Mouse (Mus musculus) heart, embryonic 16.5 days (tissue): ENCODE results near the gene Sema6d. TPM values are rescaled to one million over a fixed set of nuclear protein-coding genes. Genes with fewer than 3 reads are reported as not detected.
"Not testable (repeated sequence)": the region's sequence is repeated elsewhere in the genome, so short reads cannot be mapped to it uniquely, and the experiment has no call there.

ENCODE experiments used
- ATAC-seq: fragments of 200-750 bp; cut with Nextera tagmentation; replicated peaks from 2 replicates; pipeline ENCODE4 v1.8.0; 2017; ENCODE audit warnings: moderate number of reproducible peaks; ENCODE audit not compliant: insufficient read depth, low FRiP score; ENCODE audit errors: extremely low read depth
- H3K27ac ChIP-seq: fragments of 300-500 bp; sonication (generic); 2 replicates; pipeline ENCODE4 v1.5.1; 2014; ENCODE audit warnings: mild to moderate bottlenecking, low read length, control low read depth, moderate library complexity
- H3K27me3 ChIP-seq: fragments of 300-500 bp; sonication (generic); 2 replicates; pipeline ENCODE4 v1.6.1; 2014; ENCODE audit warnings: low read length, mixed read lengths; ENCODE audit not compliant: control insufficient read depth, insufficient read depth
- H3K36me3 ChIP-seq: fragments of 300-500 bp; sonication (generic); 2 replicates; pipeline ENCODE4 v1.6.1; 2014; ENCODE audit not compliant: control insufficient read depth, insufficient read depth
- H3K4me1 ChIP-seq: fragments of 300-500 bp; sonication (generic); 2 replicates; pipeline ENCODE4 v1.6.1; 2014; ENCODE audit warnings: low read length, mixed read lengths; ENCODE audit not compliant: control insufficient read depth, insufficient read depth
- H3K4me2 ChIP-seq: fragments of 300-500 bp; sonication (generic); 2 replicates; pipeline ENCODE4 v1.6.1; 2014; ENCODE audit warnings: low read depth, mild to moderate bottlenecking, control low read depth, low read length
- H3K4me3 ChIP-seq: fragments of 300-500 bp; sonication (generic); 2 replicates; pipeline ENCODE4 v1.5.1; 2014; ENCODE audit warnings: mild to moderate bottlenecking, control low read depth, low read length
- H3K9ac ChIP-seq: fragments of 300-500 bp; sonication (generic); 2 replicates; pipeline ENCODE4 v1.6.1; 2014; ENCODE audit warnings: low read length, control low read depth
- H3K9me3 ChIP-seq: fragments of 300-500 bp; sonication (generic); replicated peaks from 2 replicates; pipeline ENCODE4 v1.6.1; 2016; ENCODE audit warnings: low read length; ENCODE audit not compliant: control insufficient read depth
- WGBS: fragments of 180-500 bp; shearing (Covaris S2); extraction: QIAGEN DNeasy Blood & Tissue Kit; methylation state at CpG from one replicate; pipeline ENCODE4 v1.1.7; 2014; 5-methylcytosine and 5-hydroxymethylcytosine counted together
- polyA plus RNA-seq: library from polyadenylated mRNA; unstranded; fragments of >200 nt; fragmentation: Nextera tagmentation; extraction: Ambion mirVana; gene quantifications from 2 replicates; pipeline ENCODE4 v1.2.1, GENCODE M21; 2015

Sema6d gene
- polyA plus RNA-seq, 1 experiment from 2014 or later: 17.8 TPM

DNA sequence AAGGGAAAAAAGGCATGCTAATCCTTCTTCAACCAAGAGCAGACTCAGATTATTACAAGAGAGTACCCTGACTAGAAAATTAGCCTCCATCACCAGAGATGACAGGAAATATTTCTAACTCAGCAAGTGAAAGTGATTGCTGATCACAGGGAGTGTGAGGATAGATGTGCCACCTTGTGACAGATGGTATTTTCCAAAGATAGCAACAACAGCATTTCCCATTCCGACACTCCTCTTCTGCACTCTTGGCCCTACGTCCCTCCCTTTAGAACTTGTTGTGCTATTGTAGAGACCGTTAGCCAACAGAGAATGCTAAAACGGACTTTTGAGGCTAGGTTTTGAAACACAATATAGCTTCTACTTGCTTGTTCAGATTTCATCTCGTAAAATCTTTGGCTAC, 243.1 kb downstream of the Sema6d start:
- no peak overlapping the region for H3K4me2 ChIP-seq
- peaks cover 17% of the 10 kb centered on the region for H3K4me1 ChIP-seq
- WGBS: 44% methylated on average over 5 of the region's 5 CpGs
- no peak overlapping the region for H3K4me3 ChIP-seq
- H3K27ac ChIP-seq: peak overlapping the region; percentile 44; the same call in 1 of the 2 replicates
- no peak; the same call in 1 of the 2 replicates for ATAC-seq
- H3K9ac ChIP-seq: no peak overlapping the region
- no peaks in the 10 kb centered on the region for H3K36me3 ChIP-seq
- no peaks in the 10 kb centered on the region for H3K27me3 ChIP-seq
- no peaks in the 10 kb centered on the region for H3K9me3 ChIP-seq

DNA sequence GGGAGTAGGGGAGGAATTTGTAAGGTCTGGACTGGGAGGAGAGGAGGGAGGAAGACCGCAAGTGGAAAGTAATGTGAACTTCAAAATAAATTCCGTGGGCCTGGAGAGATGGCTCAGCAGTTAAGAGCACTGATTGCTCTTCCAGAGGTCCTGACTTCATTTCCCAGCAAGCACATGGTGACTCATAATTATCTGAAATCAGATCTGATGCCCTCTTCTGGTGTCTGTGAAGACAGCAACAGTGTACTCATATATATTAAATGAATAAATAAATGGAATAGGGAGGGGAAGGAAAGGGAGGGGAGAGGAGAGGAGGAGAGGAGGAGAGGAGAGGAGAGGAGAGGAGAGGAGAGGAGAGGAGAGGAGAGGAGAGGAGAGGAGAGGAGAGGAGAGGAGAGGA, 244.9 kb downstream of the Sema6d start:
- H3K9me3 ChIP-seq, H3K27me3 ChIP-seq, H3K4me2 ChIP-seq, H3K36me3 ChIP-seq, ATAC-seq, H3K4me3 ChIP-seq, H3K9ac ChIP-seq, H3K27ac ChIP-seq: not testable (repeated sequence)
- peaks cover 17% of the 10 kb centered on the region for H3K4me1 ChIP-seq
- WGBS: 62% methylated on average over 2 of the region's 2 CpGs

DNA sequence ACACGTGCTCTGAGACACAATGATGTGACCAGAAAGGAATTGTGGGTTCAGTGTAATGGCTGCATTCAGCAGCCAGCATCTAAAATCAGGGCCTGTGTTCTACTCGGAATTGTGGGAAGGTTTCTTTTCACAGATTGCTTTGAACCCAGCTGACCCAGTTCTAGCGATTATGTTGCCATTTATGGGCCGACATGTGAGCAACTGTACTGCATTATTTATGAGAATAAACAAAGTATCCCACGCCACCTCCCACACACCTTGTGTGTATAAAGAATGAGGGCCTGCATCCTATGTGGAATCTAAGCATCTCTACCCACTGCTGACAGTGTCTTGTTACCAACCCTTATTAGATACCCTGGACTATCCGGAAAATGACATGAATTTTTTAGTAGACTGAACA, 248.5 kb downstream of the Sema6d start:
- Histone ChIP-seq H3K4me2 (no peak overlapping the region), H3K36me3 (no peaks in the 10 kb centered on the region), H3K27ac (no peak overlapping the region), H3K9me3 (no peaks in the 10 kb centered on the region), H3K4me3 (no peak overlapping the region), H3K9ac (no peak overlapping the region), H3K4me1 (peaks cover 10% of the 10 kb centered on the region), H3K27me3 (no peaks in the 10 kb centered on the region)
- ATAC-seq: no peak
- 83% methylated on average over 6 of the region's 6 CpGs for WGBS

DNA sequence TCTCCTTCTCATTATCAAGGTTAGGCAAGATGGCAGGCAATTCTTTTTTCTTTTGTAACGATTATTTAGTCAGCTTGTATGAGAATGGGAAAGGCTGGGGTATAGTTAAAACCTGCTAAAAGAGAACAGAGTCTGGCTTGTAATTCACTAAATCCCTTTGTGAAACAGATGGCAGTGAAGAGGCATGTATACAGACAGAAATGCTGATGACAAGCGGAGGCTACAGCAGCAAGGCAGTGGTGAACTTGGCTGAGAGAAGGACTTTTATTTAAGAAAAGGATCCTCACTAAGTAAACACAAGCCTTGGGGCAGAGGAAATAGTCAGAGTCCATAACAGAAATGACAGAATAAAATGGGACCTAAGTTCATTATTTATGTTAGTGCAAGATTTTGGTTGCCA, 264.4 kb downstream of the Sema6d start:
- H3K27me3 ChIP-seq: no peaks in the 10 kb centered on the region
- no peaks in the 10 kb centered on the region for H3K36me3 ChIP-seq
- H3K4me1 ChIP-seq: no peaks in the 10 kb centered on the region
- H3K9me3 ChIP-seq: 0 out of 2 replicates have a peak, but pooled peaks cover 2% of the 10 kb centered on the region
- no peak overlapping the region for H3K9ac ChIP-seq
- ATAC-seq: no peak
- WGBS: 79% methylated on average over 2 of the region's 2 CpGs
- H3K27ac ChIP-seq: no peak overlapping the region
- no peak overlapping the region for H3K4me2 ChIP-seq
- no peak overlapping the region for H3K4me3 ChIP-seq

DNA sequence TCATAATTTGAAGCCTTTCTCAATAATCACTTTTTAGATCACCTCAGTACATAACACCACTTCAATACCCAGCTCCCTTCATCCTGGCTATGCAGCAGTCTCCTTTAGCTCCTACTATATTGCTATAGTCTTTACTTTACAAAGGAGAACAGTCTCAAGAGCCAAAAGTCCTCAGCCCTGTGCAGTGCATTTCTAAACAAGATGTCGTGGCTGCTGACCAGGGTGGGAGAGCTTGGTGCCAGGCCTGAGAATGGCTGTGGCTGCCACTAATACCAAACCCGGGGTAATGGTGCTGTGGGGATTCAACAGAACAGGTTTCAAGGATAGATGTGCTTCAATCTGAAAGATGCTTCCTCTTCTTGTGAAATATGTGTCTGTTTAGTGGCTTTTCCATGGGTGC, 264.9 kb downstream of the Sema6d start:
- Histone ChIP-seq H3K27ac (no peak overlapping the region), H3K9me3 (0 out of 2 replicates have a peak, but pooled peaks cover 2% of the 10 kb centered on the region), H3K9ac (no peak overlapping the region), H3K36me3 (no peaks in the 10 kb centered on the region), H3K4me1 (no peaks in the 10 kb centered on the region), H3K4me3 (no peak overlapping the region), H3K4me2 (no peak overlapping the region), H3K27me3 (no peaks in the 10 kb centered on the region)
- no peak for ATAC-seq
- 80% methylated on average over 2 of the region's 2 CpGs for WGBS

DNA sequence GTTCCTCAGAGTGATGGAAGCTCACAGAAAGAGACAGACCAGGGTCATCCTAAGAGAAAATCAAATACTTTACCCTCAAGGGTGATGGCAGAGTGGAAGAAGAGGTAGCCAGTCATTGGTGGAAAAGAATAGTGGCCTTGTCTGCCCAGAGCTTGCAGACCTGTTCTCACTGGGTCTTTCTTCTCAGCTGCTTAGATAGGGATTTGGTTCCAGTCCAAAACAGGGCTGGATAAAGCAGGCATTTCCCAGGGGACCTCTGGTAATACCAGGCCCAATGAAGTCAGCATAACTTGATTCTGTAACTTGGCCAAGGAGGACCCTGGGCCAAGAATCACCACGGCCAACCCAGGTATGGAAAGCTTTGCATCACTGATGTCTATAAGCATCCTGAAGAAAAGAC, 279.5 kb downstream of the Sema6d start:
- no peak overlapping the region for H3K4me3 ChIP-seq
- H3K4me2 ChIP-seq: no peak overlapping the region
- H3K36me3 ChIP-seq: no peaks in the 10 kb centered on the region
- ATAC-seq: peak; percentile 73
- no peak overlapping the region for H3K9ac ChIP-seq
- H3K4me1 ChIP-seq: peaks cover 26% of the 10 kb centered on the region
- H3K27me3 ChIP-seq: no peaks in the 10 kb centered on the region
- H3K9me3 ChIP-seq: no peaks in the 10 kb centered on the region
- WGBS: 20% methylated on average over 1 of the region's 1 CpGs
- H3K27ac ChIP-seq: peak overlapping the region; percentile 70

DNA sequence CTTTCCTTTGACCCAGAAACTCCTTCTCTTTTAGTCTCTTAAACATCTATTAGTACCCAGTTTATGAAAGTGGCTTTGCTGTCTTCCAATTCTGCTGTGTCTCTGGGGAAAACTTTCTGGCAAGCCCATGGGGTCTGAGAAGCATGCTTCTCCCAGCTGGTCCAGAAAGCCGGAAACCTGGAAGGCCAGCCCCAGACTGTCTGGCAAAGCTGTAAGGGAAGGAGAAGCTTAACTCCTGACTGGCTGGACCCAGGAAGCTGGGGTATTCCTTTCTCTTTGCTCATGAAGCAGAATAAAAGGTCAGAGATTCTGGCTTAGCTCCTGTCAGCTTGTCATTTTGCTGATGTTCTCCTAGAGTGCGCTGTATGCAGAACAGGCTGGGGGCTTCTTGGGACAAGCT, 280.2 kb downstream of the Sema6d start:
- Histone ChIP-seq H3K4me2 (no peak overlapping the region), H3K27me3 (no peaks in the 10 kb centered on the region), H3K27ac (peak overlapping the region; percentile 71), H3K4me3 (no peak overlapping the region), H3K36me3 (no peaks in the 10 kb centered on the region), H3K9ac (no peak overlapping the region), H3K9me3 (no peaks in the 10 kb centered on the region), H3K4me1 (peaks cover 26% of the 10 kb centered on the region)
- WGBS: 47% methylated on average over 2 of the region's 2 CpGs
- no peak; the same call in 1 of the 2 replicates for ATAC-seq

DNA sequence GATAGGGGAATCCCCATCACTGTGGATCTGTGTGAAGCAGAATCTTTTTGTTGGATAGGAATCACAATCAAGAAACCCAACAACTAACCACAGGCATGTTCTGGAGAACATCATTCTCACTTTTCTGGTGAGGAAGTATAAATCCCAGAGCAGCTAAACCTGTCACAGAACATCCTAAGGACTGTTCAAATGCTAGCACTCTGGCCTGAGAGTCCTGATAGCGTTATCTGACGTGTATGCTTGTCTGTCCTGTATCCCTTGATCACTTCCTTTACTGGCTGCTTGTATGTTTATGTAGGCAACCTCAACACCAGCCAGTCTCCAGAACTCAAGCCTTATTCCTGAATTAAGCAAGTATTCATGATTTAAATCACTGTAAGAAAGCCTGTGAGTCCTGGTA, 281.6 kb downstream of the Sema6d start:
- Histone ChIP-seq H3K4me3 (no peak overlapping the region), H3K36me3 (no peaks in the 10 kb centered on the region), H3K27me3 (no peaks in the 10 kb centered on the region), H3K9me3 (no peaks in the 10 kb centered on the region), H3K9ac (no peak overlapping the region), H3K4me2 (no peak overlapping the region), H3K27ac (peak overlapping the region; percentile 53), H3K4me1 (peaks cover 26% of the 10 kb centered on the region)
- 21% methylated on average over 2 of the region's 2 CpGs for WGBS
- peak; percentile 80 for ATAC-seq

DNA sequence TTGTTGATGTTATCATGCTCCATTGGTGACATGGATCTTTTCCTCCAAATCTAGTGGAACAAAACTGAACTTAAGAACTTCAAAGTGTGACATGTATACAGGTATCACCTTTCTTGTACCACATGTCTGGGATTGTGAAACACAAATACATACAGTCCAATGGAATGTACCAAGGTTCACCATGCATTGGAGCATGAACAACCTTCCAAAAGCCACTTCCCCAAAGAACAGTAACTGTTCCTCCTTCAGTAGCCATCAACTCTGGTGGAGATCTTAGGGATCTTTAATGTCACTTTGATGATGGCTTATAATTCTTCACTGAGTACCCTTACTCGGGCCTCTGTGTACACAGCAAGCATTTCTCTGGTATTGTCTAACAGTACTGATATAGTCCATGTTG, 295.3 kb downstream of the Sema6d start:
- Histone ChIP-seq H3K4me2 (no peak overlapping the region), H3K4me3 (no peak overlapping the region), H3K9ac (no peak overlapping the region), H3K27ac (no peak overlapping the region), H3K36me3 (no peaks in the 10 kb centered on the region), H3K9me3 (no peaks in the 10 kb centered on the region), H3K4me1 (no peaks in the 10 kb centered on the region), H3K27me3 (no peaks in the 10 kb centered on the region)
- 74% methylated on average over 1 of the region's 1 CpGs for whole genome bisulfite sequencing
- no peak for ATAC-seq

DNA sequence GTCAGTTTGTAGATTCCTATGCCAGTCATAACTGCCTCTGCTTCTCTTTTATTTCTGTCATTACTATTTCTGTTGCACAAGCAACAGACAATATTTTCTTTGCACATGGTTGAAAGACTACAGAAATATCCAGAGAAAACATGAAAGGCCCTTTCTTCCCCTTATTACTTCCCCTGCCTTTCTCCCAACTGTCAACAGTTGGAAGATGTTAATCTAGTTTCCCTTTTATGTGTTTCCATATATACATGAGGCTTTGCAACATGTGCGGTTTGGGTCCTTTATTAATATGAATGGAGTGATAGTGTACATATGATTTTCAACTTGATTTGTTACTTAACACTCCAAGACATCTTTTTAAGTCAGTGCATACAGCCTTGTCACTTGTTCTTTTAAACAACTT, 296.0 kb downstream of the Sema6d start:
- Histone ChIP-seq H3K27me3 (no peaks in the 10 kb centered on the region), H3K9ac (no peak overlapping the region), H3K9me3 (no peaks in the 10 kb centered on the region), H3K36me3 (no peaks in the 10 kb centered on the region), H3K27ac (no peak overlapping the region), H3K4me3 (no peak overlapping the region), H3K4me2 (no peak overlapping the region), H3K4me1 (no peaks in the 10 kb centered on the region)
- no peak for ATAC-seq
- 54% methylated on average over 1 of the region's 1 CpGs for WGBS
